Mouse (Mus musculus) cortical plate, adult 2 months (tissue): Measurements from ENCODE around the gene Dynll1. TPM values are rescaled to one million over a fixed set of nuclear protein-coding genes. Genes with fewer than 3 reads are reported as not detected.

Source experiments
- H3K27ac ChIP-seq: fragments of 200-500 bp; 2 replicates; pipeline ENCODE4 v1.5.1; 2012; ENCODE audit warnings: low read length, control low read depth, inconsistent platforms; ENCODE audit not compliant: insufficient read depth
- H3K4me1 ChIP-seq: fragments of 200-500 bp; 2 replicates; pipeline ENCODE4 v1.6.1; 2011; ENCODE audit warnings: low read length; ENCODE audit not compliant: control insufficient read depth, insufficient read depth
- H3K4me3 ChIP-seq: fragments of 200-500 bp; 2 replicates; pipeline ENCODE4 v1.5.1; 2011; ENCODE audit warnings: mild to moderate bottlenecking, low read length, control low read depth; ENCODE audit not compliant: insufficient read depth
- CTCF ChIP-seq: fragments of 200-500 bp; IDR thresholded peaks from 2 replicates; pipeline ENCODE4 v1.5.1; 2011; ENCODE audit warnings: mild to moderate bottlenecking, control low read depth, low read length; ENCODE audit not compliant: insufficient read depth; ENCODE audit errors: extremely low read depth
- POLR2A ChIP-seq: fragments of 200-500 bp; IDR thresholded peaks from 2 replicates; pipeline ENCODE4 v1.6.1; 2011; ENCODE audit warnings: mild to moderate bottlenecking, low read length, control low read depth; ENCODE audit not compliant: insufficient read depth; ENCODE audit errors: extremely low read depth
- polyA plus RNA-seq: library from polyadenylated mRNA; depleted of rRNA; stranded (reverse); fragments of >200 nt; gene quantifications from 2 replicates; pipeline ENCODE4 v1.2.3, GENCODE M21; 2012

The Dynll1 gene
- polyA plus RNA-seq, 1 experiment: 753 TPM

DNA sequence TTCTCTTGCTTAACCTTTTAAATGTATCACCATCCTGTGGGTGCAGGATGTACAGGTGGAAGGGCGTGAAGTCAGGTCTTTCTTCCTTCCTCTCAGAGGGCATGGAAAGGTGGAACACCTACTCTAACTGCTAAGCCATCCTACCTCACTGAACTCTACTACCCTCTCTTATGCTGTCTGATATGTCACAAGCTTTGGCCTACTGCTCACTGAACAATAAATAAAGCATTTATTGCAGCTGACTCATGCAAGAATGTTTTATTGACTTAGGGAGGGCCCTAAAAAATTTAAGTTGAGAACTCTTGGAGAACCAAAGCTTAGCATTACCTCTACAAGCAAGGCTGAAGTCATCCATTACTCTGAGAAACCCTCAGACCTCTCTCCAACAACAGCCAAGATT, 30.8 kb downstream of the Dynll1 start:
- H3K27ac ChIP-seq: no peak overlapping the region
- TF ChIP-seq POLR2A: no peak
- TF ChIP-seq CTCF: no peak
- no peak overlapping the region for H3K4me3 ChIP-seq
- H3K4me1 ChIP-seq: peaks cover 20% of the 10 kb centered on the region

DNA sequence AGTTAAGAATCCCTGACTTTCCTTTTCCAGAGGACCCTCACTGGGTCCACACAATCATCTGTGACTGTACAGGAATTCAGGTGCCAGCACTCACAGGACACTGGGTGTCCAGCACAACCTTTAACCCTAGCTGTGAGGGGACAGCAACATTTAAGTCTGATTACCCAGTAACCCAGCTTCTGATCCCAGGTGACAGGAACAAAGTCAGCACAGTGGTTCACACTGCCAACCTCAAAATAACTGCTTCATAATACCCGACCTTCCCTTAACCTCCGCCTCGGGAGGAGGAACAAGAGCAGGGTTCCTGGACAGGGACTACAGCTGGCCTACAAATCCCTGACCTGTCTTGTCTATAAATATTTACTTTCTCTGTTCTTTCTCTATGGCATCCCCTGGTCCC, 32.5 kb downstream of the Dynll1 start:
- TF ChIP-seq POLR2A (no peak), CTCF (no peak)
- peaks cover 20% of the 10 kb centered on the region for H3K4me1 ChIP-seq

DNA sequence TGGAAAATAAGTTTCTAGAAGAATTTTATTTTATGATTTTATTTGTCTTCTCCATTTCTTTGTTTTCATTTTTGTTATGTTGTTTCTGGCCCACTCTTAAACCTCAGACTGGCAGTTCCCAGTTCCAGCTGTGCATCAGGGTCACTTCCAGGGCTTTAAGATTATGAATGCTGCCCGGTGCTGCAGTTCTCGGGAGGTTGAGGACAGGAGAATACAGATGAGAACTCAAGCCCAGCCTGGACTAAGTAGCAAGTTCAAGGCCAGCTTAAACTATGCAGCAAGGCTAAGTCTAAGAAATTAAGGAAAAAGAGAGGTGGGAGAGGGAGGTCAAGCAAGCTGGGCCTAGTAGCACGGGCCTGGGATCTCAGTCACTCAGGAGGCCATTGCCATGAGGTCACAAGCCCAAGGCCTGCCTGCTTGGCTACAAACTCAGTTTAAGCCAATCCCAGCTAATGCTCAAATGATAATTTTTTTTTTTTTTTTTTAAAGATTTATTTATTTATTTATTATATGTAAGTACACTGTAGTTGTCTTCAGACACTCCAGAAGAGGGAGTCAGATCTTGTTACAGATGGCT, 33.2 kb downstream of the Dynll1 start:
- TF ChIP-seq CTCF: no peak
- no peak for TF ChIP-seq POLR2A
- H3K27ac ChIP-seq: no peak overlapping the region
- H3K4me3 ChIP-seq: no peak overlapping the region
- peaks cover 20% of the 10 kb centered on the region for H3K4me1 ChIP-seq

More for the DNA sequence above, 32.5 kb downstream of the Dynll1 start:
- no peak overlapping the region for H3K27ac ChIP-seq
- no peak overlapping the region for H3K4me3 ChIP-seq

DNA sequence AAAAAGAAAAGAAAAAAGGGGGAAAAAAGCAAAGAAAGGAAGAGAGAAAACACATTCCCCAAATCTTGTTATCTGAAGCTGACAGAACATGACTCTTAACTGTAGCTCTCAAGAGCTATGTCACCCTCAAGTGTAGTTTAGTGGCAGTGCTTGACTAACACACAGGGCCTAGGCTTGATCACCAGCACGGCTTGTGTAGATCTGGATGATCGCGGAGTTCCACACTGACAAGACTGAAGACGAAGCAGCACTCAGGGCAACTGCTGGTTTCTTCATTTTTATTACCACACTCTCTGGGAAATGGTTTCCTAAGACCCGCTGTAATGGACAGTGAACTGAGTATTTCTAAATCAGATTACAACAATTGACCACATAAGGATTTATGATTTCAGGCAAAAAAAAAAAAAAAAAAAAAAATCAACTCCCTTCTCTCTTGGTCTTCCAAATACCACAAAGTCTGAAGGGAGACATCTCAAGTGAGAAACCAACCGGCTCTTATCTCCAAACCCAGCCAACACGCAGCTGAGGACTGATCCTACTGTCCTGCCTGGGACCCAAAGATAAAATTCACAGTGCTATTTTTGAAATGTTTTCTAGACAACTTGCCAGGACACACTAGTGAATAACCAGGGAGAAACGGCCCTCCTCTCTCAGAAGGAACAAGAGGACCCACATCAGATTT, 33.9 kb downstream of the Dynll1 start:
- Histone ChIP-seq H3K27ac (no peak overlapping the region), H3K4me3 (no peak overlapping the region), H3K4me1 (peaks cover 20% of the 10 kb centered on the region)
- TF ChIP-seq CTCF (no peak), POLR2A (no peak)

DNA sequence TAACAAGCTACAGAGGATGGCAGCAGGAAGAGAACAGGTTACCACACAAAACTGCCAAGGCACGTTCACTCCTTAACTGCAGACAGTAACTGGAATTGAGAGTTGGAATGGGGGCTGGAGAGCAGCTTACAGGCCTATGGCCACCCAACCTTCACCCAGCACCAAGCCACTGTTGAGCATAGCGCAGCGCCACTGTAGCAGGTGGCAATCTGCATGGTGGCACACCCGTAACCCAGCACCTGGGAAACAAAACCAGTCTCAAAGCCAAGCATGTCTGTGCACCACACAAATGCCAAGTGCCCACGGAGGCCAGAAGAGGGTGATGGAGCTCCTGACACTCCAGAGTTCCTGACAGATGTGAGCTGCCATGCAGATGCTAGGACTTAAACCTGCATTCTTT, 34.5 kb downstream of the Dynll1 start:
- H3K4me3 ChIP-seq: no peak overlapping the region
- TF ChIP-seq POLR2A (no peak), CTCF (no peak)
- H3K4me1 ChIP-seq: peaks cover 20% of the 10 kb centered on the region
- no peak overlapping the region for H3K27ac ChIP-seq

DNA sequence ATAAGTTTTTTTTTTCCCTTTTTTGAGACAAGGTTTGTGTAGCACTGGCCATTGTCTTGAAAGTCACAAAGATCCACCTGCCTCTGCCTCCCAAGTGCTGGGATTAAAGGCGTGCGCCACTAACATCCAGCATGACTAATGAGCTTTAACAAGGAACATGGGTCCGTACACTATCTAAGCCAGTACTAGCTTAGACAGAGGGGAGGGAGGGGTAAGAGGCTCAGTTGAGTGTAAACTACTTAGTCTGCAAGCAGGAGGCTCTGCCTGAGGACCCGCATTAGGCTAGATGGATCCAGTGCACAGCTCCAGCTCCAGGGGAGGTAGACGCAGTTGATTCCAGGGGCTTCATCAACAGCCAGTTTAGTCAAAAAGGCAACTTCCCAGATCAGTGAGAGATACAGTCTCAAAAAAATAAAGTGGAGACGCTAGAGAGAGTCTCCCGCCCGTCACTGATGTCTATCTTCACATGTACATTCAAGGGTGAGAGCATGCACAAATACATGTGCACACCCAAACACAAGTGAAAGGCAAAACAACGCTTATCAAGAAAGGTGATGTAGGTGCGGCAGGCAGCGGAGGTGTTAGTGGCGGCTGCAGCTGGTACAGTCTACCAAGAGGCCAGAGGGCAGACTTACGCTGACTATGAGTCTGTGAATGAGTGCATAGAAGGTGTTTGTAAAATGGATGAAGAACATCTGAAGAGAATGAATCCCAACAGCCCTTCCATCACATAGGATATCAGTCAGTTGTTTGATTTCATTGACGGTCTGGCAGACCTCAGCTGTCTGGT, 38.1 kb downstream of the Dynll1 start:
- Histone ChIP-seq H3K4me3 (no peak overlapping the region), H3K4me1 (peaks cover 5% of the 10 kb centered on the region), H3K27ac (no peak overlapping the region)
- TF ChIP-seq CTCF (no peak), POLR2A (no peak)

DNA sequence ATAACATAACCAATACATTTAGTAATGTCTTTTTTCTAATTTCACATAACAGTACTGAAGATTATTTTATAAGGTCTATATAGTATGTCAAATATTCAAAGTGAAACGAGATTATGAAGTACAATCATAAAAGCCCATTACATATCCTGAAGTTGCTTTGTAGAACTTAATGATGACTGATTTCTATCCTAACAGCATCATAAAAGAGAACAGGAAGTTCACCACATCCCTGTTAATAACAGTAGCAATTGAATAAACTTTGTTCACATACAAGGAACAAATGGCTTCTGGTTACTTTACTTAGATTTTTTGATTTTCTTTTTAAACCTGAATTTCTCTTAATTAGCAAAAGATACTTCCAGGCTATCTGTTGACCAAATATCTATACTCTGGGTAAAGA, 38.9 kb downstream of the Dynll1 start:
- no peak for TF ChIP-seq CTCF
- TF ChIP-seq POLR2A: no peak
- Histone ChIP-seq H3K4me1 (peaks cover 2% of the 10 kb centered on the region; the same call in 1 of the 2 replicates), H3K4me3 (no peak overlapping the region), H3K27ac (no peak overlapping the region)

DNA sequence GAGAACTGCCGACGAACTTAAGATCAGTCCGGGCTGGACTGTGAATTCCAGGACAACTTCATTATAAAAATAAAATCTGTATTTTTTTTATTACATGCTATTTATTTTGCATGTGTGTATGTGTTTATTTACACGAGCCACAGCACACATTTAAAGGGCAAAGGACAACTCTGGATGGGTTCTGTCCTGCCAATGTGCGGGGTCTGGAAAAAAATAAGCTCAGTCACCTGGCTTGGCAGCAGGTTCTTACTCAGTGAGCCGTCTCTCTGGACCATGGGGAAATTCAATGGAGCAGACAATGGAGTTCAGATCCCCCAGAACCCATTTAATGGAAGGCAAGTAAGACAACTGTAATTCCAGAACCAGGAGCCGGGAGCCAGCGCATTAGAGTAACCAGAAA, 39.7 kb downstream of the Dynll1 start:
- TF ChIP-seq CTCF (no peak), POLR2A (no peak)
- no peak overlapping the region for H3K27ac ChIP-seq
- no peak overlapping the region for H3K4me3 ChIP-seq
- no peaks in the 10 kb centered on the region; the same call in 1 of the 2 replicates for H3K4me1 ChIP-seq

DNA sequence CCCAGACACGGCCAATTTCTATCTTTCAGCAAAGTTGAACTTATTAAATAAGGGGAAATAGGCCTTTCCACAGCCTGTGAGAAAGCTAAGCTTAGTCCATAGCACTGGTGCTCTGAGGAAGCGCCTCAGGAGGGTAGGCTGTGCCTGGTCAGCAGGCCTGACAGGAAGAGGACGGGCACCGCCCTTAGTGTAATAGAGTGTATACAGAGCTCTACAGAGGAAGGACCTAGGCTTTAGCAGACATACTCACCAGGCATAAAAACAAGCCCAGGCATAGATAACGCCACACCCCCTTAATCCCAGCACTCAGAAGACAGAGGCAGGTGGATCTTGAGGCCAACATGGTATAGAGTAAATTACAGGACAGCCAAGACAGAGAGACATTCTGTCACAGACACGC, 40.4 kb downstream of the Dynll1 start:
- Histone ChIP-seq H3K27ac (no peak overlapping the region), H3K4me1 (no peaks in the 10 kb centered on the region), H3K4me3 (no peak overlapping the region)
- TF ChIP-seq CTCF (no peak), POLR2A (no peak)

DNA sequence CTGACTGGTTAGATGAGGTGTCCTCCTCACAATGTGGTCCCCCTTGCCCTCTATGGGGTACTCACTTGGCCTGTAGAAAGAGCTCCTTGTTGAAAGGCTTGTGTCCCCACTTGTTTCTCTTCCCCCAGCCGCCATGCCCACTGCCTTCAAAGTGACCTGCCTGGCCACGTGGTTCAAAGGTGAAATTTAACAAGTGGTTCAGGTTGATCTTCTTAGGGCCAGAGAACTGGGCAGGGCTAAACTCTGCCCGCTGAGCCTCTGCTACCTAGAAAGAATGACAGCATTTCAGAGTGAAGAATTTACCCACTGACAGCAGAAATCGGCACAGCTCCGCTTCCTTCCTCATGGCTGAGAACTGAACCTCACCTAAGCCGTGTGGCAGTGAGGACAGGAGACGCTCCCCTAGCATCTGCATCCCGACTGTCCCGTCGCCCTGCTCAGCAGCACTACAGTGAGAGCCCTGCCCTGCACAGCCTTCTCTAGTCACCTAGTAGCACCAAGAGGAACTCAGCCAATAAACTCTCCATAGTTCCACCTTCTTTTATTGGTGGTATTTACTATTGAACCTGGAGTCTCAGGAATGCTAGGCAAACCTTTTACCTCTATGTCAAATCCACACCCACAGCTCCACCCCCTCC, 43.8 kb downstream of the Dynll1 start:
- no peak overlapping the region for H3K4me3 ChIP-seq
- H3K4me1 ChIP-seq: no peaks in the 10 kb centered on the region
- TF ChIP-seq CTCF (no peak), POLR2A (no peak)
- no peak overlapping the region for H3K27ac ChIP-seq
